Mouse (Mus musculus) liver, postnatal 0 days (tissue): Measurements from ENCODE around the gene Gm10277. TPM values are rescaled to one million over a fixed set of nuclear protein-coding genes. Genes with fewer than 3 reads are reported as not detected.

Experiments used
- ATAC-seq: fragments of 200-750 bp; cut with Nextera tagmentation; 2 replicates; pipeline ENCODE4 v1.8.0; 2017; ENCODE audit warnings: mild to moderate bottlenecking, moderate library complexity
- DNase-seq: peaks from one replicate; pipeline ENCODE4 v3.0.0-alpha.2; 2016
- H3K27ac ChIP-seq: fragments of 300-500 bp; sonication (generic); 2 replicates; pipeline ENCODE4 v1.5.1; 2014; ENCODE audit warnings: antibody characterized with exemption, moderate library complexity, mild to moderate bottlenecking, low read depth
- H3K27me3 ChIP-seq: fragments of 300-500 bp; sonication (generic); 2 replicates; pipeline ENCODE4 v1.6.1; 2014; ENCODE audit warnings: low read length, control low read depth, mixed read lengths; ENCODE audit not compliant: insufficient read depth
- H3K36me3 ChIP-seq: fragments of 300-500 bp; sonication (generic); replicated peaks from 2 replicates; pipeline ENCODE4 v1.6.1; 2014; ENCODE audit warnings: mild to moderate bottlenecking, control low read depth, low read length, moderate library complexity, mixed read lengths; ENCODE audit not compliant: insufficient read depth
- H3K4me1 ChIP-seq: fragments of 300-500 bp; sonication (generic); 2 replicates; pipeline ENCODE4 v1.6.1; 2014; ENCODE audit warnings: antibody characterized with exemption, mild to moderate bottlenecking, control low read depth; ENCODE audit not compliant: insufficient read depth
- H3K4me2 ChIP-seq: fragments of 300-500 bp; sonication (generic); 2 replicates; pipeline ENCODE4 v1.6.1; 2014; ENCODE audit warnings: low read depth, mild to moderate bottlenecking, low read length, moderate library complexity, mixed read lengths
- H3K4me3 ChIP-seq: fragments of 300-500 bp; sonication (generic); 2 replicates; pipeline ENCODE4 v1.5.1; 2014; ENCODE audit warnings: low read depth, low read length
- H3K9ac ChIP-seq: fragments of 300-500 bp; sonication (generic); replicated peaks from 2 replicates; pipeline ENCODE4 v1.6.1; 2014; ENCODE audit warnings: mild to moderate bottlenecking, moderate library complexity
- H3K9me3 ChIP-seq: fragments of 300-500 bp; sonication (generic); 2 replicates; pipeline ENCODE4 v1.6.1; 2016; ENCODE audit warnings: mild to moderate bottlenecking, control low read depth, low read length, mixed read lengths
- CTCF ChIP-seq: sonication (generic); IDR thresholded peaks from 2 replicates; pipeline ENCODE4 v1.5.1; 2016; ENCODE audit warnings: antibody characterized with exemption, low read depth
- EP300 ChIP-seq: IDR thresholded peaks from 2 replicates; pipeline ENCODE4 v1.6.1; 2016; ENCODE audit warnings: antibody characterized with exemption, low read depth, mild to moderate bottlenecking
- WGBS: fragments of 180-500 bp; shearing (Covaris S2); extraction: QIAGEN DNeasy Blood & Tissue Kit; methylation state at CpG from one replicate; pipeline ENCODE4 v1.1.7; 2014; ENCODE audit not compliant: insufficient replicate concordance; 5-methylcytosine and 5-hydroxymethylcytosine counted together
- polyA plus RNA-seq: library from polyadenylated mRNA; unstranded; fragments of >200 nt; fragmentation: Nextera tagmentation; extraction: Ambion mirVana; gene quantifications from 2 replicates; pipeline ENCODE4 v1.2.1, GENCODE M21; 2015

Gm10277 gene
- polyA plus RNA-seq = 0.12 and 0.31 TPM in 2 replicates

DNA sequence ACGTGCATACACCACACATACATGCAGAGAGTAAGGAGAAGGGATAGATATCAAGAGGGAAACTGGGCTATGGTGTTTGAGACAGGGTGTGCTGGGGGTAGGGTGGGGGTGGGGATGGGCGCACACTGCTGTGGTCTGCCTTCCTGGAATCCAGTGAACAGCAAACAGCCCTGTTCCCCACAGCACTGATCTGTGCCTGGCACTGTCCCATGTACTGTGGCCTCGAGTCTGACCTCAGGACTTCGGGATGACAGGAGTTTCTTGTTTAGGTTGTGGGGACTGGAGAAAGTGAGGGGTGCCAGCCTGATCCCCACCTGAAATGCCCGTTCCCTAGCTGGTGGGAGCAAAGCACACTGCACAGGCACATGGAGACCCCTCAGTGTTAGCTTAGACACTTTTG is at the start of gene Gm10277:
Gene Gm10277, minus strand, starts transcription at position 41 of the 400 bp plus-strand sequence.
- WGBS = 34% methylated on average over 5 of the region's 5 CpGs
- H3K27me3 ChIP-seq = no peaks in the 10 kb centered on the region

DNA sequence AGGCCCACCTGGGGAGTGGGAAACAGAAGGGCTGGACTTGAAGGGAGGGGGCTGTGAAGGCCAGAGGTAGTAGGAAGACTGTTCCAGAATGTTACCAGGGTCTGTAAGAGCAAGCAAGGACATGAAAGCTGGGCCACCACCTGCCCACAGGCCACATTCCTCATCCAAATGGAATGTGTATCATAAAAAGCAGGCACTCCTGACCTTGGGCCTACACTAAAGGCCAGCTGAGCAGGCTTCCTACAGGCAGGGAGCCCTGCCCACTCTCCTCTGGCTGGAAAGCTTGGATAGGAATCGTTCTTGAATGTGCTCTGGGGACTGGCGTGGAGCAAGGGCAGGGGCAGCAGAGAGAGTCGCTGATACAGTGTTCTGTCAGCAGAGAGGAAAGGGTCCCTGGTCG is 49.2 kb upstream of the Gm10277 start:
- Histone ChIP-seq H3K4me3 (no peak overlapping the region), H3K4me1 (no peaks in the 10 kb centered on the region), H3K27ac (no peak overlapping the region), H3K9ac (no peak overlapping the region), H3K36me3 (peaks cover 73% of the 10 kb centered on the region), H3K9me3 (no peaks in the 10 kb centered on the region), H3K27me3 (no peaks in the 10 kb centered on the region), H3K4me2 (no peak overlapping the region)
- DNase-seq = no peak
- WGBS = 73% methylated on average over 4 of the region's 4 CpGs
- no peak for ATAC-seq
- TF ChIP-seq EP300 (no peak), CTCF (no peak)

More for the DNA sequence above, at the start of gene Gm10277:
- H3K9me3 ChIP-seq = no peaks in the 10 kb centered on the region
- DNase-seq (peak; percentile 55), ATAC-seq (peak; percentile 51)
- H3K36me3 ChIP-seq = no peaks in the 10 kb centered on the region
- H3K4me2 ChIP-seq = no peak within 1 kb of the TSS
- TF ChIP-seq CTCF (no peak), EP300 (no peak)
- H3K4me1 ChIP-seq = peaks cover 79% of the 10 kb centered on the region
- peak within 1 kb of the TSS; percentile 94 for H3K27ac ChIP-seq
- H3K4me3 ChIP-seq = no peak within 1 kb of the TSS
- H3K9ac ChIP-seq = 0 out of 2 replicates have a peak within 1 kb of the TSS, but pooled peaks have one; percentile 47

DNA sequence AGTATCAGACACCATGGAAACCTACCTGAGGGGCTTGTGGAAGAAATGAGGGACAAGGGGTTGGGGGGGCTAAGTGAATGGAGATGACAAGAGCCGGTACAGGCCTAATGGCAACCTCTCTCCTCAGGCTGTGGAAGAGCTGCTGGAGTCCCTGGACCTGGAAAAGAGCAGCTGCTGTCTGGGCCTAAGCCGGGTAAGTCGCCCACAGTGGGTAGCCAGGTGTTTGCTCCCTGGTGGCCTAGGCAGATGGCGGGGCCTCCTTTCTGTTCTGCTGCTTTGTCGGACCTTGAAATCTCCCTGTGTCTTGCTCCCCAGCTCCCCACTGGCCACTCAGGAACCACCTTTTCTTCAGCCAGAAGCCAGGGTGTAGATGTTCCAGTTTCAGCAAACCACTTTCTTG is 48.7 kb upstream of the Gm10277 start:
- no peak overlapping the region for H3K4me2 ChIP-seq
- 89% methylated on average over 5 of the region's 5 CpGs for WGBS
- ATAC-seq (no peak), DNase-seq (no peak)
- no peaks in the 10 kb centered on the region for H3K27me3 ChIP-seq
- H3K4me1 ChIP-seq = no peaks in the 10 kb centered on the region
- no peak overlapping the region for H3K4me3 ChIP-seq
- H3K27ac ChIP-seq = no peak overlapping the region
- no peaks in the 10 kb centered on the region for H3K9me3 ChIP-seq
- no peak overlapping the region for H3K9ac ChIP-seq
- peaks cover 72% of the 10 kb centered on the region for H3K36me3 ChIP-seq
- TF ChIP-seq CTCF (no peak), EP300 (no peak)

DNA sequence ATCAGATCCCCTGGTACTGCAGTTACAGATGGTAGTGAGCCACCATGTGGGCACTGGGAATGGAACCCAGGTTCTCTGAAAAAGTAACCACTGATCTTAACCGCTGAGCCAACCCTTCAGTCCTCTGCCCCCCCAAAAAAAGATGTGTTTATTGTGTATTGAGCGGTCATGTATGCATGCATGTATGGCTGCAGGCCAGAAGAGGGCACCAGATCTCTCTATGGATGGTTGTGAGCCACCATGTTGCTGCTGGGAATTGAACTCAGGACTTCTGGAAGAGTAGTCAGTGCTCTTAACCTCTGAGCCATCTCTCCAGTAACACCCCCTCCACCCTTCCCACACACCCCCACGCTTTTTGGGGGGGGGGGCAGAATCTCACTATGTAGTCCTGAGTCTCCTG is 47.6 kb upstream of the Gm10277 start:
- Histone ChIP-seq H3K27me3 (no peaks in the 10 kb centered on the region), H3K27ac (no peak overlapping the region), H3K36me3 (peaks cover 69% of the 10 kb centered on the region), H3K4me1 (no peaks in the 10 kb centered on the region), H3K4me2 (no peak overlapping the region), H3K9me3 (no peaks in the 10 kb centered on the region), H3K9ac (no peak overlapping the region), H3K4me3 (no peak overlapping the region)
- ATAC-seq (no peak), DNase-seq (no peak)
- TF ChIP-seq CTCF = peak; percentile 56
- no peak for TF ChIP-seq EP300
- WGBS = 86% methylated on average over 3 of the region's 3 CpGs

DNA sequence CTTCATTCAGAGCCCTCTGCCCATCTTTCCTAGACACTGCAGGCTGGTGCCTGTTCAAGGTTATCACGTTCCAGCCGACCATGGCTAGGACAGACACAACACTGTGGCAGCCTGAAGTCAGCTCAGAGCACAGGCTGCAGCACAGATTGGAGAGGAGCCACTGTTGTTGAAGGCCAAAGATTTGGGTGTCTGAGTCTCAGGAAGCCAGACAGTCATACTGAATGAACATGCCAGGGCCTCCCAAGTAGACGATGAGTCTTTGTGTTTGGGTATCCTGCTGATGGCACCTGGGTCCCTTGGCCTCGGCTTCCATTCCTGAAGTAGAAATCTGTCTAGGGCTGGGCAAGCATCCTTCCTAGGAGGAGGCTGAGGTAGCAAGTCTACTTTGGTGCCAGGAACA is 45.0 kb upstream of the Gm10277 start:
- H3K9ac ChIP-seq = no peak overlapping the region
- H3K4me2 ChIP-seq = no peak overlapping the region
- TF ChIP-seq CTCF = no peak
- no peak for TF ChIP-seq EP300
- WGBS = 78% methylated on average over 4 of the region's 4 CpGs
- no peaks in the 10 kb centered on the region for H3K9me3 ChIP-seq
- H3K27me3 ChIP-seq = no peaks in the 10 kb centered on the region
- H3K4me1 ChIP-seq = no peaks in the 10 kb centered on the region
- no peak for DNase-seq
- no peak for ATAC-seq
- no peak overlapping the region for H3K4me3 ChIP-seq
- no peak overlapping the region for H3K27ac ChIP-seq
- peaks cover 75% of the 10 kb centered on the region for H3K36me3 ChIP-seq

DNA sequence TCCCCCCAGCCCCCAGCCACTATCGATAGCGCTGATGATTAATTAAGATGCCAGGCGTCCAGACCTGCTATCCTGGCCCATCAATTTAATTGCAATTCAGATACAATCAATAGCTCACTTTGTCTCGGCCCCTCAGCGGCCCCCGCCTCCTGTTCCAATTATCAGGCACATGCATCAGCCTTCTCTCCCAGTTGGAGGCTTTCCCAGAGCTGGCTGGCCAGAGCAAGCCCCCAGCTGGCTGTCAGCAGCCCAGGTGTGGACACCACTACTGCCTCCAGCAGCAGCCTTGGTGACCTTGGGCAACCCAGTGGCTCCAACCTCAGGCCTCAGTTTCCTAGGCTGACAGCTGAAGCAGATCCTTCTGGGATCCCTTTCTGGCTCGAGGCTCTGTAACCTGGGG is 43.3 kb upstream of the Gm10277 start:
- H3K36me3 ChIP-seq = peaks cover 65% of the 10 kb centered on the region
- no peak overlapping the region for H3K4me2 ChIP-seq
- H3K27me3 ChIP-seq = no peaks in the 10 kb centered on the region
- 76% methylated on average over 7 of the region's 7 CpGs for WGBS
- TF ChIP-seq CTCF (no peak), EP300 (no peak)
- no peak overlapping the region for H3K27ac ChIP-seq
- no peaks in the 10 kb centered on the region for H3K9me3 ChIP-seq
- H3K4me3 ChIP-seq = no peak overlapping the region
- peak; percentile 44; the same call in 1 of the 2 replicates for ATAC-seq
- no peak overlapping the region for H3K9ac ChIP-seq
- H3K4me1 ChIP-seq = no peaks in the 10 kb centered on the region
- DNase-seq = no peak

DNA sequence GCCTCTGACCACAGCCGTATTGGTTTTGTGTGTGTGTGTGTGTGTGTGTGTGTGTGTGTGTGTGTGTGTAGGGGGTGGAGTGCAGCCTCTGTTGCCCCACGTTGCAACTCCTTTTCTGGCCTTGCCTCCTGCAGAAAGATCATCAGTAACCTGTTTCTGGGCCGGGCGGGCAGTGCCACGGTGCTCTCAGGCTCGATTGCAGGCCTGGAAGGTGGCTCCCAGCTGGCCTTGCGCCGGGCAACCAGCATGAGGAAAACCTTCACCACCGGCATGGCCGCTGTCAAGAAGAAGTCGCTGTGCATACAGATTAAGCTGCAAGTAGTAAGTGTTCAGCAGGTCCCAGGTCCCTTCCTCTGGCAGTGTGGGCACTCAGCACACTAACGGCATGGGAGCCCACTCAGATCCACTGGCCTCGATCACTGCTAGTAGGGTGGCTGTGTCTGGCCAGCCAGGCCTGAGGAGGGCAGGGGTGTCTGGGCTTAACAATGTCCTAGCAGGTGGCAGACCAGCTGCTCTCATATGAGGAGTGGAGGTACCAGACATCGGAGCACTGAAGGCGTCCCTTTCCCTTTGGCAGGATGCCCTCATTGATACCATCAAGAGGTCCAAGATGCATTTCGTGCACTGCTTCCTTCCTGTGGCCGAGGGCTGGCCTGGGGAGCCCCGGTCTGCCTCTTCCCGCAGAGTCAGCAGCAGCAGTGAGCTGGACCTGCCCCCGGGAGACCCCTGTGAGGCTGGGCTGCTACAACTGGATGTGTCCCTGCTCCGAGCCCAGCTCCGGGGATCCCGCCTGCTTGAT is 41.7 kb upstream of the Gm10277 start:
- ATAC-seq = no peak
- Histone ChIP-seq H3K4me2 (no peak overlapping the region), H3K36me3 (peaks cover 67% of the 10 kb centered on the region), H3K9ac (no peak overlapping the region), H3K4me1 (no peaks in the 10 kb centered on the region), H3K27me3 (no peaks in the 10 kb centered on the region), H3K4me3 (no peak overlapping the region), H3K27ac (no peak overlapping the region), H3K9me3 (no peaks in the 10 kb centered on the region)
- TF ChIP-seq CTCF (no peak), EP300 (no peak)
- WGBS = 80% methylated on average over 23 of the region's 23 CpGs
- no peak for DNase-seq
